Mouse (Mus musculus) G1E (cell line): ENCODE measurements at regions not wholly inside any gene's neighbourhood (a gene's known extent, or its start where the extent isn't known, plus 50 kb on each side); places are given as distances from the start of the nearest gene placed in this dataset.

Experiments used
- CTCF ChIP-seq: IDR thresholded peaks from 2 replicates; pipeline ENCODE4 v1.5.1; 2012; ENCODE audit warnings: low read depth, low read length, inconsistent platforms, mixed read lengths
- POLR2AphosphoS5 ChIP-seq: IDR thresholded peaks from 2 replicates; pipeline ENCODE4 v1.6.1; 2012; ENCODE audit warnings: low read depth, low read length, inconsistent platforms; ENCODE audit not compliant: insufficient replicate concordance

DNA sequence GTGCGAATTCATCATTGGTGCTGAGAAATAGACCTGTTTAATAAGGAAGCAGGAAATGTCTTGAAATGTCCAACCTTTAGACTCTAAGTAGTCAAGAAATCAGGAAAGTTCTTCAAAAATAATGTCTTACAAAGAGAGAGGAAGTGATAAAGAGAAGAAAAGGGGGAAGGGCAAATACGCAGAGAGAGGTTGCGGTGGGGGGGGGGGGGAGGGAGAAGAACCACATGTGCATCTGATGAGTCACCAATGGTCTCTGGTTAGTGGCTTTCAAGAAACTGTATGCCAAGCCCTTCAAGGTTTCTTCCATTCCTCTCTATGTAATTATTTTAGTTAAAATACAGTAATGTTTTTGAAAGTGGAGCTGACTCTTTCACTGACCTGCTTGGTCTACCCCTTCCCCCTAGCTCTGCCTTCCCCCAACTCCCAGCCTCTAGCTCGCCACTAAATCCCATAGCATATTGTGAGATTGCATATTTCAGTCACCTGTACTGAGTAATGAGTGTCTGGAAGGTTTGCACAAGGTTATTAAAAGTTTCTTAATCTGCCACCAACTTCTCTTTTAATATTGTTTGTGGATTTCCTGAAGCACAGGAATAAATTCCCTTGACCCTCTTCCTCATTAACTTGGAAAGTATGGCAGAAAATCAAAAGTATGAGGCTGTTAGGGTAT, 70.8 kb upstream of the Tle4 start:
- TF ChIP-seq POLR2AphosphoS5 (no peak), CTCF (no peak)
